Mouse (Mus musculus): Measurements from ENCODE around the gene Fbxw4. TPM values are rescaled to one million over a fixed set of nuclear protein-coding genes. Genes with fewer than 3 reads are reported as not detected.
"Not testable (repeated sequence)": the region's sequence is repeated elsewhere in the genome, so short reads cannot be mapped to it uniquely, and the experiment has no call there.

The Fbxw4 gene
- total RNA-seq, 2 experiments from 2014 or later = 29.7 to 30.3 TPM

DNA sequence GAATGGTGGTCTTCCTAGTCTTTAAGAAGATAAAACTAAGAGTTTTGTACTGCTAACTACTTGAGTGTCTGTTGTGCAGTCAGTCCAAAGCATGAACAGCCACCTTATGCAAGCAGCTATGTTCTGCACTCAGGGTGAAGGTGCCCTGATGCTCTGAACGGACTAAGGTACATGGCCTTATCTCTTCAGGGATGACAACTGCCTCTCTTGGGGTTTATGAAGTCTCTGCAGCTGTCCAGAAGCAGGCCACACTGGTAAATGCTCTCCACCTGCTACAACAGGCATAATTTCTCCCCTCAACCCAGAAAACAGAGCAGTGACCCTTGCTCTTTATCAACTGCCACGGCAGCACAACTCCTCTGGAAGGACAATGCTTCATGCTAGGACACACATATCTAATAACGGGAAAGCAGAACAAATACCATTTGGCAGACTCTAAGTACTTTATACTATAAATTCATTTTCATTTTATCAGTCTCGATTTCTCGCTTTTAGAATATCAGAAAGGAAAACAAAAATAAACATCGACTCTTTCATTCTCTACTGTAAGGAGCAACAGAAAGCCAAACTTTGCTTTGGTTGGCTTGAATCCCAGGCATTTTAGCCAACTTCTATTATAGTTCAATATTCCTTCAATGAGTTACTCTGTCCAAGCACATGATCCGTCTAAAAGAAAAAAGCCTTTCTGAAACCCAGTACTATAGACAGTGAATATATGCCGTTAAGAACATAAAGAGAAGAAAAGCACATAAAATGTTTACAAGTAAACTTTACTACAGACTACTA, 3.1 kb downstream of the Fbxw4 start:
- no peak for DNase-seq (ENCODE audit: low spot score in 2 of 2)

DNA sequence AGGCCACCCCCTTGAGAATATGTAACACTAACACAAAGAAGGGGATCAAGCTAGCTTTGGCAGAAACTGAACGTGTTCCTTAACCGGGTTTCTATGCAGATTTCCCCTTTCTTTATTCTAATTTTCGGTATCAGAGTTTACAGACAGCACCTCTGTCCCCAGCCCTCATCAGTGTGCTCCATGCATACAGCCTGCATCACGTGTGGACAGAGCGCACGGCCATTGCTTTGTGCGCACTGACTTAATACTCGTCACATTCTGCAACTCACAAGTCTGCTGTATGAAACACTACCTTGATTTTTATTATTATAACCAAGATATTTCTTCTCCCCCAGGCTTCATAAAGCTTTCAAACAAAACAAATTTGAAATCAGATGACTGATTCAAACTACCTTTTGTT, 4.2 kb downstream of the Fbxw4 start:
- no peak for DNase-seq (ENCODE audit: low spot score in 2 of 2)

DNA sequence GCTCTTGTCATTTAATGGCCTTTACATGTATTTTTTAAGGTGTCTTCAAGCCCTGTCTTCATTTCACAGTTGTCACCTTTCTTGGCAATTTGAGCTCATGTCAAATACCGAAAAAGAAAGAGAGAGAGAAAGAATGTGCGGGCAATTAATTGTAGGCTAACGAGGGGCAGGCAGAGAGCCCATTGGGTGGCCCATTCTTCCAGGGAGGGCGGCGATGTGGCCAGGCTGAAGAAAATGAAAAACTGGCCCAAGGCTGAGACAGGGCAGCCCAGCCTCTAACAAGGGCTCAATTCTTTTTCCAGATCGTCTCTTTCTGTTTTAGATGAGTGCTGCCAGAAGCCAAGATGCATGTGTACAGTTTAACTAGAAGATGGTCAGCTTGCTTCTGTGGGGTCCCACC, 6.1 kb downstream of the Fbxw4 start:
- DNase-seq (ENCODE audit: low spot score in 2 of 2) = peak in 1 of 2 experiments; percentile 34

GRCm38 (mm10) chr19:45652286-45652988, 7.7 kb downstream of the Fbxw4 start:
- DNase-seq (ENCODE audit: low spot score in 2 of 2) = no peak

DNA sequence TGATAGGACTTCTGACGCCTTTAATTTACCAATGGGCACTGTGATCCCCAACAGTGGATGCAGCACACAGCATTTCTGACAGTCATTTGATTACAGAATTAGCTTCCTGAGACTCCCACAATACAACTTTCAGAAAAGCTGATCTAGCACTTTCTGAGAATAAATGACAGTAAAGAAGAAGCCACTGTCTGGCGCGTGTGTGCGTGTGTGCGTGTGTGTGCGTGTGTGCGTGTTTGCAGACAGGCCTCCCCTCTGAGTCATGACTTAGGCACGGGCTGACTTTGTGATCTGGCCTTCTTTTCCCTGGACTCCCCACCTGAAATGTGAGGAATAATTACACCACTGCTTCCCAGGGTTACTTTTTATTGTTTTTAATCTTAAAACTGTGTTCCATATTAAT, 8.6 kb downstream of the Fbxw4 start:
- no peak for DNase-seq (ENCODE audit: low spot score in 2 of 2)

DNA sequence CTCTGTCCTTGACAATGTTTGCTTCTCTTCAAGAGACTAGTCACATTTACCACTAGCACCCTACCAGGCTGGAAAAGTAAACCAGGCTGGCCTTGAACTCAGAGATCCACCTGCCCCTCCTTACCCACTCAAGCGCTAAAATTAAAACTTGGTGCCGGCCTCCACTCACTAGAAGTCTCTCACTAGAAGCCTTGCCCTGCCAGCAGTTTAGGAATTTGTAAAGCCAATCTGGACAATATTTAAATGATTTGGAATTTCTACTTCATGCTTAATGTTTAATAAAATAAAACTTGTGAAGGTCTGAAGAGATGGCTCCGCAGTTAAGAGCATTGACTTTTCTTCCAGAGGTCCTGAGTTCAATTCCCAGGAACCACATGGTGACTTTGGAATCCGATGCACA, 10.3 kb downstream of the Fbxw4 start:
- DNase-seq (ENCODE audit: low spot score in 2 of 2) = no peak

DNA sequence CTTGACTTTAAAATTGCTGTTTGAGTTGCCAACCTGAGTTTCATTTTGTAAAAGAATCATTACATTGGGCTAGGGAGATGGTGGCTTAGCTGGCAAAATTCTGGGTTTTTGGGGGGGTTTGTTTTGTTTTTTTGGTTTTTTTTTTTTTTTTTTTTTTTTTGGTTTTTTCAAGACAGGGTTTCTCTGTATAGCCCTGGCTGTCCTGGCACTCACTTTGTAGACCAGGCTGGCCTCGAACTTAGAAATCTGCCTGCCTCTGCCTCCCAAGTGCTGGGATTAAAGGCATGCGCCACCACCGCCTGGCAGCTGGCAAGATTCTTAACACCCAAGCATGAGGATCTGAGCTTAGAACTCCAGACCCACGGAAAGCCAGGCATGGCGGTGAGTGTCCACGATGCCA, 11.6 kb downstream of the Fbxw4 start:
- not testable (repeated sequence) for DNase-seq (ENCODE audit: low spot score in 2 of 2)

DNA sequence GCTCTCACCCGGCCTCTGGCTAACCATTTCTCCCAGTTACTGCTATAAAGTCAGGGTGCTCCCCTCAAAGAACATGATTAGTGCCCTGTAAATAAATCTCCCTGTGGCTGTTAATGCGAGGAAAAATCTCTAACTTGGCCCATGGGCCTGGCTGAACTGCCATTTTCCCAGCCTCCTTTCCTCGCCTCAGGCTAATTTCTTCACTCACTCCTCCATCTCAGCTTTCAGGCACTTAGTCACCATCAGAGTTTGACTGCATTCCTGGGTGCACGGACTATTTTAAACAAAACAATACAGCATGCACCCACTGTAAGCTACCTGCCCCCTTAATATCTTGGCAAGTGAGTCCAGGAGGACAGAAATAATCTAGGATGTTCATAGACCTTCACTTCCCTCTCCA, 13.2 kb downstream of the Fbxw4 start:
- no peak for DNase-seq (ENCODE audit: low spot score in 2 of 2)

DNA sequence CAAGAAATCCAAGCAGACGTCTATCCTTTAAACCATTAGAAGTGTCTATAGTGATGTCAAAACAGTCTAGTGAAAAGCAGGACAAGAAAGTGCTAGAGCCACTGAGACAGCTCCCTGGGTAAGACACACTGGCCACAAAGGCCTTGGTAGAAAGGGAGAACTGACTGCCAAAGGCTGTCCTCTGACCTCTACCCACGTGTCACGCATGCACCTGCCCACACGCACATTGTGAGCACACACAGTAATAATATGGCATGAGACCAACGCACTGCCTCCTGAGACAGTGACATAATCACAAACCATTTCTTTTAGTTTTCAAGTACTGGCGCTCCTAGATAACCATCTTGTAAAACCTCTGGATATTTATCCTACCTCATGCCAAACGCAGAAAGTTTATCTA, 19.4 kb downstream of the Fbxw4 start:
- DNase-seq (ENCODE audit: low spot score in 2 of 2) = no peak

DNA sequence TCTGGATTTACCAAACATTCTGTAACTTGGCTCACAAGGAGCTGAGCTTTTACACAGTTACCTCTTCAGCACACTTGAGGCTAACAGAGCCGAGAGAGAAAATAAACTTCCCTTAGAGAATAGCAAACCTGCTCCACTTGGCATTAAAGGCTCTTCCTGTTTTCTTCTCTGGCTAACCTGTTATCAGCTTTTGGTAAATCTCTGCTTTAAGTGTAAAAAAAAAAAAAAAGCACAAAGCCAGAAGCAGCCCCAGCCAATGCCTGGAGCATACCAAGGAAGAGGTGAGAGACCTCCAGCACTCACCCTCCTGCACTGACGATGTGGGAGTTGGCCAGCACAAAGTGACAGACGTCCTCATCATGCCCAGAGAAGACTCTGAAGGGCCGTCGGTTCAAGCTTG, 24.2 kb downstream of the Fbxw4 start:
- DNase-seq (ENCODE audit: low spot score in 2 of 2) = no peak

- no peak for DNase-seq (ENCODE audit: low spot score in 2 of 2)
These were observed 28.5 kb downstream of the Fbxw4 start for GRCm38 (mm10) chr19:45631584-45631983.

GRCm38 (mm10) chr19:45630953-45631352, 29.2 kb downstream of the Fbxw4 start:
- no peak for DNase-seq (ENCODE audit: low spot score in 2 of 2)

DNA sequence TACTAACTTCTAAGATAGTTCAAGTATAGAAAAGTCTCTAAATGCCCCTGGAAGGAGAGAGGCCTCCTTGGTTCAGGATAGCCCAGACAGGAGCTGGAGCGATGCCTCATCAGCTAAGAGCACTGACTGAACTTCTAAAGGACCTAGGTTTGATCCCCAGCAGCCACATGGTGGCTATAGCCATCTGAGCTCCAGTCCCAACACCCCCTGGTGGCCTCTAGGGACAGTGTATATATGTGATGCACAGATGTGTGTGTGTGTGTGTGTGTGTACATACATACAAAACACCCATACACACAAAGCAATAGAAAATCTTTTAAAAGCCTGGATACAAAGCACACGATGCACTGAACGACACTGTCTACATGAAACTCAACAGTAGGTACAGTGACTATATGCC, 30.9 kb downstream of the Fbxw4 start:
- DNase-seq (ENCODE audit: low spot score in 2 of 2) = no peak

DNA sequence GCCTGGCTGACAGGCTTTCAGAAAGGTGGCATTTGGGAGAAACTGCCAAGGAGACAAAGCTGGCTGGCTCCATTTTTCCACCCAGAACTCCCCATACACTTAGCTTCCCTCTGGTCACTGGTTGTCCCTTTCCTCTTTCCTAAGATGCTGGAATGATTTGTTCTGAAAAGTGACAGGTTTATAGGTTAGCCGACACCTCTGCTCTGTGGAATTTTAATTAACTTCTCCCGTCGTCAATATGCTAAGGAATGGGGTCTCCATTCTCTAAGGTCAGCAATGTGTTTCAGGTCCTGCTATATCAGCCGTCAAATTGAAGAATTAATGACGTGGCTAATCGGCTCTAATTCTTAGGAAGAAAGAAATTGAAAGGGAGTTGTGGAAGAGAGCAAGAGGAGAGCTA, 31.5 kb downstream of the Fbxw4 start:
- DNase-seq (ENCODE audit: low spot score in 2 of 2) = no peak

- DNase-seq (ENCODE audit: low spot score in 2 of 2) = no peak
These were observed 33.1 kb downstream of the Fbxw4 start for GRCm38 (mm10) chr19:45627036-45627435.

DNA sequence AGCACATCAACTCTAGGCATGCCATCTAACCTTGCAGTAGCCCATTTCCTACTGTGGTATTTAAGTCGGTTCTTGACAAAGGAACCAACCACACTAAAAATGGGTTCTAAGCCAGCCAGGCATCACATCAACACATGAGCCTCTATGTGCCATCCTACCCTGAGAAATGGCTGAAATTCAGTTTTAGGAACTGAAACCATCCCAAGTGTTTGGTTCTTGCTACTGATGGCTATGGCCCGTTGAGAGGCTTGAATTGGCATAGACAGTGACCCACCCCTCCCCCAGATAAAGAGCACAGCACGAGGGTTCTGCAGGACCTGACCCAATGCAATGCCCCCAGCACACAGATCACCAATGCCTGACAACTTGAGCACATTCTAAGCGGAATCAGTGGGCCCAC, 36.4 kb downstream of the Fbxw4 start:
- no peak for DNase-seq (ENCODE audit: low spot score in 2 of 2)

DNA sequence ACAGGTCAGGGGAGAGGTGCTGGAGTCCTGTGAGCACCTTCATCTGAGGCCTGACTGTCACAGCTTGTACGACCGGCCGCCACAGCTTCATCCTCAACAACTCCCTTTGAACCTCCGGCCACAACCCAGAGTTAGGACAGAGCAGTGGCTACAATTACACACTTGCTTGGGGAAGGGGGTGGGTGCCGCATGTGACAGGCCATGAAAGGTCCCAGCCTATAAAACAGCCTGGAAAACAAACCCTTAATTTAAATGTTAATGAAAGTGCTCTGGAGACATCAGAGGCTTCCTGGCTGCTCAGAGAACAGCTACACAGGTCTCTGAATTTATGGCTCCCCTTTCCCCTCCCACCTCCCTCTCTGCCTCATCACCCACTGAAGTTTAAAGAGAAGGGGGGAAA, 38.0 kb downstream of the Fbxw4 start:
- DNase-seq (ENCODE audit: low spot score in 2 of 2) = no peak

DNA sequence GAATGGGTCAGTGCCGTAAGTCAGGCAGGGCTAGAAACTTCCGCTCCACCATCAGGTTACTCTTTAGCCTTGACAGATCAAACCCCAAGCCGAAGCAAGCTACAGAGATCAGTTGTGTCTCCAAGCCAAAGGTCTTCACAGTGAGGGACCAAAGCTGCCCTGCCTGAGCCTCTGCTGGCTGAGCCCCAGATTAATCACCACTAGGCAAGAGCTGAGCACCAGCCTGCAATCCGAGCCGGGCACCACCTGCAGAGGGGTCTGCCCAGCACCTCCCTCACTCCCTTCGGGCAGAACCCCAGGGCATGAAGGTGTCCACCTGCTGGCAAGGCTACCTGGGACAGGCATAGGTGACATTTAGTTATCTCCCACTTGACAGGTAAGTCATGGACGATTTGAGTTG, 39.1 kb downstream of the Fbxw4 start:
- no peak for DNase-seq (ENCODE audit: low spot score in 2 of 2)

- no peak for DNase-seq (ENCODE audit: low spot score in 2 of 2)
These were observed 40.2 kb downstream of the Fbxw4 start for GRCm38 (mm10) chr19:45619744-45620501.

DNA sequence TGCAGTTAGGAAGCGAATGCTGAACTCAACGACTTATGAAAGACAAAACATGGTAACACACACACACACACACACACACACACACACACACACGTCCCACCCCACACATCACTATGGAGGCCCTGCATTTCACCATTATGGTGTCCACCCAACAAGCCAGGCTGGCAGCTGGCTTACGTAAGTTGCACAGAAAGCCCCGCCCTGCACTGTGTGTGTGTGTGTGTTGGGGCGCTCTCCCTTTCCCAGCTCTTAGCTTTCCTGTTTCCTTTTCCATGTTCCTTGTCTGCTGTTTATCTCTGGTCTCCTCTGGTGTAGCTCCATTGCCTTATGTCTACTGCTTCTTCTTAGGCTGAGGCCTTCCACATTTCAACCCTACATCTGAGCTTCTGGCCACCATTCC, 41.9 kb downstream of the Fbxw4 start:
- no peak for DNase-seq (ENCODE audit: low spot score in 2 of 2)

DNA sequence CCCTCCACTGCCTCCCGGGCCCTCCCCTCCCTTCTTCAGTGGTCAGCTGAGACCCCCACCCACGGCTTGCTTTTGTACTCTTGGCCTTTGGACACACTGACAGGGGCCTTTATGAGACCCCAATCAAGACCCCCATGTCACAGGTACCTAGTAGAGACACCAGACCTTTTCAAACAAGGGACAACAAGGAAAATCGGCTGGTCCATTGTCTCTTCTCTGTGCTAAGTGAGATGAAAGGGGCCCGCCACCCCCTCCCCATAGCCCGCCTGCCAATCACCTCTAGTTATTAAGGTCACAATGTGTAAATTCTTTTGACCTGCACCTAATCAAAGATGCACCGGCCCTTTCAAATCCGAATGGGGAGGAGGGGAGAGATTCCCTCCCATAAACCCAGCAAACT, 43.4 kb downstream of the Fbxw4 start:
- no peak for DNase-seq (ENCODE audit: low spot score in 2 of 2)

GRCm38 (mm10) chr19:45616214-45616518, 43.9 kb downstream of the Fbxw4 start:
- DNase-seq (ENCODE audit: low spot score in 2 of 2) = no peak
